Mouse (Mus musculus): ENCODE measurements around the gene Clpsl2. TPM values are rescaled to one million over a fixed set of nuclear protein-coding genes. Genes with fewer than 3 reads are reported as not detected.
A peak's percentile ranks its signal among the peaks of the same experiment; 100 is the strongest.

Clpsl2 gene
- polyA plus RNA-seq, 1 experiment from 2014 or later = not detected

DNA sequence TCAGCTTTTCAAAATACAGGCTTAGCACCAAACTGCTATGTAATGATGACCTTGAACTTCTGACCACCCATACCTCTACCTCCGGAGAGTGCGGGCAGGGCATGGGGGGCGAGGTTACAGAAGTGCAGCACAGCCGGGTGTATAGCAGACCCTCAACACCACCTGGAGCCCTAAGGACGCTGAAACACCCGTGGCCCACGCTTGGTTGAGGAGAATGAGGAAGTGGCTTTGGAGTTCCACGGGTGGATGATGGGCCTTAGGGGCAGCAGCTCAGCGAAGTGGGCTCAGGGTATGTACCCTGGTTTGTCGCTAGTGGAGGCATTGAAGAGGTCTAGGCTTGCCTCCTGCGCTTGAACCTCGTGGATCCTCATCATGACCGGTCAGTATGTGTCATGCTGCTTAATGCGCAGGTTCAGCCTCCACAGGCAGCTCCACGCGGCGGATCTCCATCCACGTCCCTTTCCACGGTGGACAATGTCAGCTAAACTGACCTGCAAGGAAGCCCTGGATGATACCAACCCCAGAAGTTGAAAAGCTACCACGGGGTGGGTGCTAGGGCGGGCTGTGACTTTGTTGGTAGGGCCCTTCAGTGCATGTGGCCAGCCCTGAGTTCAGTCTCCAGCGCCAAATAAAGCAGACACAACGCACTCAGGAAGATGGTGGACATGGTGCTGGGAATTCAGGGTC lies 25.1 kb upstream of the Clpsl2 start:
- Histone ChIP-seq H3K27me3 (ENCODE audit: control insufficient read depth, insufficient read depth, low read length) (peaks cover 16% of the 10 kb centered on the region; the same call in 1 of the 2 replicates), H3K27ac (no peak overlapping the region), H3K4me1 (replicated peaks; ENCODE audit: control insufficient read depth, insufficient read depth, low read length) (peaks cover 8% of the 10 kb centered on the region; the same call in 1 of the 2 replicates), H3K36me3 (replicated peaks; ENCODE audit: control insufficient read depth, insufficient read depth) (no peaks in the 10 kb centered on the region), H3K9me3 (ENCODE audit: control insufficient read depth, low read length) (no peaks in the 10 kb centered on the region), H3K9ac (no peak overlapping the region), H3K4me3 (replicated peaks; ENCODE audit: low read length) (peak overlapping the region; percentile 64; the same call in 1 of the 2 replicates), H3K4me2 (replicated peaks) (peak overlapping the region; percentile 86; the same call in 1 of the 2 replicates)
- ATAC-seq (ENCODE audit: low FRiP score) = no peak
- DNase-seq (ENCODE audit: low spot score) = no peak
- 87% methylated on average over 23 of the region's 23 CpGs for WGBS

- peaks cover 15% of the 10 kb centered on the region; the same call in 1 of the 2 replicates for H3K27me3 ChIP-seq (ENCODE audit: control insufficient read depth, insufficient read depth, low read length)
- H3K27ac ChIP-seq = no peak overlapping the region
- no peak overlapping the region for H3K9ac ChIP-seq
- 73% methylated on average over 4 of the region's 4 CpGs for WGBS
- no peaks in the 10 kb centered on the region for H3K36me3 ChIP-seq (replicated peaks; ENCODE audit: control insufficient read depth, insufficient read depth)
- H3K9me3 ChIP-seq (ENCODE audit: control insufficient read depth, low read length) = no peaks in the 10 kb centered on the region
- peaks cover 8% of the 10 kb centered on the region; the same call in 1 of the 2 replicates for H3K4me1 ChIP-seq (replicated peaks; ENCODE audit: control insufficient read depth, insufficient read depth, low read length)
- no peak overlapping the region for H3K4me2 ChIP-seq (replicated peaks)
- H3K4me3 ChIP-seq (replicated peaks; ENCODE audit: low read length) = no peak overlapping the region
- ATAC-seq (ENCODE audit: low FRiP score) (no peak), DNase-seq (ENCODE audit: low spot score) (no peak)
Observed at GRCm38 (mm10) chr17:28524831-28525430, 24.3 kb upstream of the Clpsl2 start.

DNA sequence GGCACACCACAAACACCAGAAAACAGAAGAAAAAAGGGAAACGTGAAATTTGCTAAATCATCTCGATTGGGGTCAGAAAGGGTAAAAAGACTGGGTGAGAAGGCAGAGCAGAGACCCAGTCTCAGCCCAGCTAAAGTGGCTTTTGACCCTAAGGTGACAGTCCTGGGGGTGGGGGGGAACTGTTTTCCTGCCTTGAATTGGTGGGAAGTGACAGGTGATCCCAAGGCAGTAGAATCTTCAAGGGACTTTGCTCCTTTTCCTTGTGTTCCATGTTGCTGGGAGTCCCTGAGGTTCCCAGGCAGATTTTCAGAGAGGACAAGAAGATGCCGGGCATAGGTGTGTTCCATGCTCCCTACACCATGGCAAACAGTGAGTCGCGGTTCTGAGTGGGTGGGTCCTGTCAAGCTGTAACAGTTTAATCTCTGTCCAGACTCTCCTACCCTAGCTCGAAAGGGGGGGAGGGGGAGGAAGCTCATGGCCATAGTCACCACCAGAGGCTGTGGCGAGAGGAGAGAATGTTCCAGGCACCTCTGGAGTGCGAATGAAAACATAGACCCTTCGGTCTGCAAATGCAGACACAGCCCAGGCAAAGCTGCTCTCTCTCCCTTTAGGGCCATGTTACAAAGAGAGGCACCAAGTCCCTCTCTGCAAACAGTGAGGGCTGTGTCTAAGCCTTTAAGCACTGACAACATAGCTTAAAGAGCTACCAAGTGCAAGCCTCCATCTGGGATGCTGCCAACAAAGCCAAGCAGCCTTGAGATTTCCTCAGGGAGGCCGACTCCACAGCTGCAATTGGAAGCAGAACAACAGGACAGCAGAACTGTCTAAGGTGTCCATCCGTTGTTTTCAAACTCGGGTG lies 21.8 kb upstream of the Clpsl2 start:
- Histone ChIP-seq H3K27ac (no peak overlapping the region), H3K36me3 (replicated peaks; ENCODE audit: control insufficient read depth, insufficient read depth) (no peaks in the 10 kb centered on the region), H3K4me3 (replicated peaks; ENCODE audit: low read length) (no peak overlapping the region), H3K27me3 (ENCODE audit: control insufficient read depth, insufficient read depth, low read length) (no peaks in the 10 kb centered on the region), H3K9me3 (ENCODE audit: control insufficient read depth, low read length) (no peaks in the 10 kb centered on the region), H3K9ac (no peak overlapping the region), H3K4me2 (replicated peaks) (peak overlapping the region; percentile 22; the same call in 1 of the 2 replicates), H3K4me1 (replicated peaks; ENCODE audit: control insufficient read depth, insufficient read depth, low read length) (no peaks in the 10 kb centered on the region)
- DNase-seq (ENCODE audit: low spot score) (no peak), ATAC-seq (ENCODE audit: low FRiP score) (no peak)
- WGBS = 51% methylated on average over 12 of the region's 12 CpGs

- ATAC-seq (ENCODE audit: low FRiP score) = 0 out of 2 replicates have a peak, but pooled peaks have one; percentile 47
- H3K9me3 ChIP-seq (ENCODE audit: control insufficient read depth, low read length) = no peaks in the 10 kb centered on the region
- no peaks in the 10 kb centered on the region for H3K36me3 ChIP-seq (replicated peaks; ENCODE audit: control insufficient read depth, insufficient read depth)
- no peak overlapping the region for H3K27ac ChIP-seq
- no peak overlapping the region for H3K9ac ChIP-seq
- no peaks in the 10 kb centered on the region for H3K4me1 ChIP-seq (replicated peaks; ENCODE audit: control insufficient read depth, insufficient read depth, low read length)
- DNase-seq (ENCODE audit: low spot score) = peak; percentile 91
- 5% methylated on average over 6 of the region's 6 CpGs for WGBS
- no peaks in the 10 kb centered on the region for H3K27me3 ChIP-seq (ENCODE audit: control insufficient read depth, insufficient read depth, low read length)
- no peak overlapping the region for H3K4me3 ChIP-seq (replicated peaks; ENCODE audit: low read length)
- peak overlapping the region; percentile 22; the same call in 1 of the 2 replicates for H3K4me2 ChIP-seq (replicated peaks)
Observed at GRCm38 (mm10) chr17:28528043-28528351, 21.2 kb upstream of the Clpsl2 start.

- H3K4me1 ChIP-seq (replicated peaks; ENCODE audit: control insufficient read depth, insufficient read depth, low read length) = no peaks in the 10 kb centered on the region
- no peak for DNase-seq (ENCODE audit: low spot score)
- H3K9ac ChIP-seq = no peak overlapping the region
- WGBS = 72% methylated on average over 4 of the region's 4 CpGs
- H3K4me3 ChIP-seq (replicated peaks; ENCODE audit: low read length) = no peak overlapping the region
- no peak overlapping the region for H3K4me2 ChIP-seq (replicated peaks)
- no peak for ATAC-seq (ENCODE audit: low FRiP score)
- H3K27ac ChIP-seq = no peak overlapping the region
- H3K9me3 ChIP-seq (ENCODE audit: control insufficient read depth, low read length) = no peaks in the 10 kb centered on the region
- no peaks in the 10 kb centered on the region for H3K27me3 ChIP-seq (ENCODE audit: control insufficient read depth, insufficient read depth, low read length)
- H3K36me3 ChIP-seq (replicated peaks; ENCODE audit: control insufficient read depth, insufficient read depth) = no peaks in the 10 kb centered on the region
Observed at GRCm38 (mm10) chr17:28529116-28529515, 20.1 kb upstream of the Clpsl2 start.

DNA sequence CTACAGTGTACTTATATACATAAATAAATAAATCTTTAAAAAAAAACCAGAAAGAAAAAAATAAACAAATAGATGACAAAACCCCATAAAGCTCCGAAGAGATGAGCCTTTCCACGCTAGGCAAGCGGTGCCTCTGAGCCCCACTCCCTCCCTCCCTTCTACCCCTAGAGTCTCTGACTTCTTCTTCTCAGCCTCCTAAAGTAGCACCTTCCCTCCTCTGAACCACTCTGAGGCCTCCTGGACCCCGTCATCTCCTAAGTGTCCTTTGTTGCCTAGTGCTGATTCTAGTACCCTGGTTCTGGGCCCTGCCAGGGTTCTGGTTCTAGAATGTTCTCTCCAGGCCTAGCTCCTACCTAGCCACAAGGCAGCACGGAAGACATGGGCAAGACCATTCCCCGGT lies 18.7 kb upstream of the Clpsl2 start, which contains the start of gene Armc12:
Gene Armc12, plus strand, starts transcription at position 301 of the 400 bp plus-strand sequence.
- ATAC-seq (ENCODE audit: low FRiP score) (no peak), DNase-seq (ENCODE audit: low spot score) (no peak)
- WGBS = 92% methylated on average over 6 of the region's 6 CpGs
- Histone ChIP-seq H3K4me3 (replicated peaks; ENCODE audit: low read length) (no peak within 1 kb of the TSS), H3K9ac (no peak within 1 kb of the TSS), H3K9me3 (ENCODE audit: control insufficient read depth, low read length) (no peaks in the 10 kb centered on the region), H3K27ac (no peak within 1 kb of the TSS), H3K4me1 (replicated peaks; ENCODE audit: control insufficient read depth, insufficient read depth, low read length) (no peaks in the 10 kb centered on the region), H3K4me2 (replicated peaks) (no peak within 1 kb of the TSS), H3K36me3 (replicated peaks; ENCODE audit: control insufficient read depth, insufficient read depth) (no peaks in the 10 kb centered on the region), H3K27me3 (ENCODE audit: control insufficient read depth, insufficient read depth, low read length) (no peaks in the 10 kb centered on the region)

DNA sequence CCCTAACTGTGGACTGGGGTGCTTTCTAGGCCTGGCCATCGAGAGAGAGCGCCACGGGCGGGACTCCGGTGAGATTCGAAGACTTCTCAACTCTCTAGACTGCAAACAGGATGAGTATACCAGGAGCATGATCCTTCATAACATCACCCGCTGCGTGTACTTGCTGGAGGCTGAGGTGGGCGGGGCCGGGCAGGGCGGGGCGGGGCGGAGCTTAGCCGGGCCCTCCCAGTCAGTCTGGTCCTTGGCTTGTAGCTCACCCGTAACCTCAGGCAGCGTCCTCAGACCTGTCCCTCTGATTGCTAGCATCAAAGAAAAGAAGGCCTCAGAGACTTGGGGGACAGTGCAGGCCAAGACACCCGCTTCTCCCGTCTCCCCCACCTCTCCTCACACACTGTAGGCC lies 17.3 kb upstream of the Clpsl2 start:
- no peak overlapping the region for H3K4me3 ChIP-seq (replicated peaks; ENCODE audit: low read length)
- 13% methylated on average over 18 of the region's 18 CpGs for WGBS
- H3K36me3 ChIP-seq (replicated peaks; ENCODE audit: control insufficient read depth, insufficient read depth) = no peaks in the 10 kb centered on the region
- no peak for DNase-seq (ENCODE audit: low spot score)
- no peak for ATAC-seq (ENCODE audit: low FRiP score)
- H3K4me2 ChIP-seq (replicated peaks) = no peak overlapping the region
- H3K9ac ChIP-seq = no peak overlapping the region
- no peaks in the 10 kb centered on the region for H3K9me3 ChIP-seq (ENCODE audit: control insufficient read depth, low read length)
- no peak overlapping the region for H3K27ac ChIP-seq
- H3K4me1 ChIP-seq (replicated peaks; ENCODE audit: control insufficient read depth, insufficient read depth, low read length) = no peaks in the 10 kb centered on the region
- no peaks in the 10 kb centered on the region for H3K27me3 ChIP-seq (ENCODE audit: control insufficient read depth, insufficient read depth, low read length)

DNA sequence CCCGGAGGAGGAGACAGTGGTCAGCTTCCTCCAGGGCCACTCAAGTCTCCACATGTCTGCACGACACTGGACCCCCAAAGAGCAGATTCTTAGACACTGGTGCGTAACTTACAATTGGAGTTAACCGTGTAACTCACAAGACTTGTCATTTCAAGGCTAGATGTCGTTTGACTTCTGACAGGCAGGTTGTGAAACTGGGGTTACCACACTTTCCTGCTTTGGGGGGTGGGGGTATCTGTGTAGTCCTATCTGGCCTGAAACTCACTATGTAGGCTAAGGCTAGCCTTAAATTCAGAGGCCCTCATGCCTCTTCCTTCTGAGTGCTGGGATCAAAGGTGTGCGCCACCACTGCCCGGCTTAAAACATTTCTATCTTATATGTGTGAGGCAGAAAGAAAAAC lies 16.7 kb upstream of the Clpsl2 start:
- Histone ChIP-seq H3K9ac (no peak overlapping the region), H3K36me3 (replicated peaks; ENCODE audit: control insufficient read depth, insufficient read depth) (no peaks in the 10 kb centered on the region), H3K9me3 (ENCODE audit: control insufficient read depth, low read length) (no peaks in the 10 kb centered on the region), H3K4me2 (replicated peaks) (no peak overlapping the region), H3K4me1 (replicated peaks; ENCODE audit: control insufficient read depth, insufficient read depth, low read length) (no peaks in the 10 kb centered on the region), H3K4me3 (replicated peaks; ENCODE audit: low read length) (no peak overlapping the region), H3K27ac (no peak overlapping the region), H3K27me3 (ENCODE audit: control insufficient read depth, insufficient read depth, low read length) (no peaks in the 10 kb centered on the region)
- WGBS = 87% methylated on average over 7 of the region's 7 CpGs
- ATAC-seq (ENCODE audit: low FRiP score) = no peak
- DNase-seq (ENCODE audit: low spot score) = no peak

- H3K27ac ChIP-seq = no peak overlapping the region
- H3K4me2 ChIP-seq (replicated peaks) = no peak overlapping the region
- H3K27me3 ChIP-seq (ENCODE audit: control insufficient read depth, insufficient read depth, low read length) = no peaks in the 10 kb centered on the region
- no peaks in the 10 kb centered on the region for H3K9me3 ChIP-seq (ENCODE audit: control insufficient read depth, low read length)
- no peaks in the 10 kb centered on the region for H3K36me3 ChIP-seq (replicated peaks; ENCODE audit: control insufficient read depth, insufficient read depth)
- no peak overlapping the region for H3K4me3 ChIP-seq (replicated peaks; ENCODE audit: low read length)
- H3K9ac ChIP-seq = no peak overlapping the region
- 90% methylated on average over 13 of the region's 13 CpGs for WGBS
- ATAC-seq (ENCODE audit: low FRiP score) = no peak
- no peaks in the 10 kb centered on the region for H3K4me1 ChIP-seq (replicated peaks; ENCODE audit: control insufficient read depth, insufficient read depth, low read length)
- no peak for DNase-seq (ENCODE audit: low spot score)
Observed at GRCm38 (mm10) chr17:28533327-28533726, 15.9 kb upstream of the Clpsl2 start.

All from hindbrain, embryonic 14.5 days (tissue).